Mouse (Mus musculus) telencephalon, adult 2 months (tissue): ENCODE data around the gene Pax5.

Source experiments
- DNase-seq: peaks from one replicate; pipeline ENCODE4 v3.0.0-alpha.2; 2011; ENCODE audit warnings: low read depth, low spot score

Pax5 gene

DNA sequence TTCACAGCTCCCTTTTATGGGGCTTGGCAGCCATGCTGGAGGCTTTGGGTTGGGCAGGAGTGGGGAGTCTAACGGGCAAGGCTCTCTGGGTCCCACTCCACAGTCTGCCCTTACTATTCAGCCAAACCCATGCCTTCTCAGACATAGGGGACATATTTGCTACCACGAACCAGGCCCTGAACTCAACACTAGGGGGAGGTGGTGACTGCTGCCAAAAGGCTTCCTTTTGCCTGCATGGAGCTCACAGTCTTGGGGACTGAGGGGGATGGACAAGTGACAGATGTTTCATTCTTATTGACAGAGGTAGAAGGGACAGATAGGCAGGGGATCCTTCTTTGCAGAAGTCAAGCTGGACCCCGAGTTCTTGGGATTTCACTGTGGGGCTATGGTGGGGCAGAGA is 42.1 kb downstream of the Pax5 start:
- DNase-seq: no peak

DNA sequence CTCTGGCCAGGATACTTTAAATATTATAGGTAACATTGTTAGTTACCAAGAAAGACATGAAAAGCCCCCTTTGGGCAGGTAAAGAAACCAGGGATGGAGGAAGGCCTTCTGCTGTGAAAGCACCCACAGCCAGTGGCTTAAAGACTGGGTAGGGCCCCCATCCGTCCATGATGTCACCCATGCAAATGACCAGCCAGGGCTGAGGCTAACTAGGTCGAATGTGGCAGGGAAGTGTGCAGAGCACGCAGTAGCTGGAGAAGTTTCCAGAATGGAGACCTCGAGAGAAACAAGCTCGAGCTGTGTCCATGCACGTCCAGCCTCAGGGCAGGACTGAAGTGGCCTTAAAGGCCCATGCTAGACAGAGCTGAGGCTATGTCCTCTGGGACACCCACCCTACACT is 42.9 kb downstream of the Pax5 start:
- no peak for DNase-seq

DNA sequence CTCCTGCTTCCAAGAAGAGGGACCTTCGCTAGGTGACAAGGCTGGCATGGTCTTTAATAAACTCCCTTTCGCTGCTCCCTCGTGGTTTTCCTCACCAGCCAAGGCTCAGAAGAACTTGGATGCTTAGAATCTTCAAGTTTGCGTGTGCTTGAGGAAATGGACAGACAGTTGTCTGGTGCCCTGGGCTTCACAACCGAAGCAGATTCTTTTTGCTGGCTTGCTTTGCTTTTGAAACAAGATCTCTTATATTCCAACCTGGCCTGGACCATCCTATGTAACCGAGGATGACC is 45.6 kb downstream of the Pax5 start:
- no peak for DNase-seq

DNA sequence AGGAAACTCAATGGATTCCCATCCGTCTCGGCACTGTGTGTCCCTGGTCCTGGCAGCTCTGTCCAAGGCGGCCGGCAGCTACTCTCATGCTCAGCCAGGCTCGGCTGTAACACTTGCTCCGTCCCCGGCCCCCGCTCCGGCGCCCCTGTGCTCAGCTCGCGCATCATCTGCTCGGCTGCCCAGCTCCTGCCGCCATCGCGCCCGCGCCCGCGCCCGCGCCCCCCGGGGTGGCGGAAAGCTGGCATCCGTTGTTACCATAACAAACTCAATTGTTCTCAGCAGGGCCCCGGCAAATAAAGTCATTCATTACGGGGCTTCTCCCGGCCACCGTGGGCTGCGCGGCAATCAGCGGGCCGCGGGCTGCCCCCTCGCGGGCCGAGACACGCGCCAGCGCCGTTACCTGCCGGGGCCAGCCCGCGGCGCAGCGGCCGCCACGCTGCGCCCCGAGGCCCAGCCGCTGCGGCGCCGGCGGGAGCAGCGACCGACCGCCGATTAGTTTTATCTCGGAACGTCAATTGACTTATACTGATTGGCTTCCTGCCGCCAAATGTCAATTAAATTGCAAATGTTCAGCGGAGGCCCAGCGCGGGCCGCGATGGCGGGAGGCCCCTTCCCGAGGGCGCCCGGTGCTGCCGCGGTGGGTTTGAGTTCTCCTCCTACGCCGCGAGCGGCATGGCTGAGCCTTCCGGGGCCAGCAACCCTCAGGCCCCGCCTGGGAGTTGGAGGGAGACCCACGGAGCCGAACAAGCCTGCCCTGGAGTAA is 46.1 kb downstream of the Pax5 start:
- no peak for DNase-seq

DNA sequence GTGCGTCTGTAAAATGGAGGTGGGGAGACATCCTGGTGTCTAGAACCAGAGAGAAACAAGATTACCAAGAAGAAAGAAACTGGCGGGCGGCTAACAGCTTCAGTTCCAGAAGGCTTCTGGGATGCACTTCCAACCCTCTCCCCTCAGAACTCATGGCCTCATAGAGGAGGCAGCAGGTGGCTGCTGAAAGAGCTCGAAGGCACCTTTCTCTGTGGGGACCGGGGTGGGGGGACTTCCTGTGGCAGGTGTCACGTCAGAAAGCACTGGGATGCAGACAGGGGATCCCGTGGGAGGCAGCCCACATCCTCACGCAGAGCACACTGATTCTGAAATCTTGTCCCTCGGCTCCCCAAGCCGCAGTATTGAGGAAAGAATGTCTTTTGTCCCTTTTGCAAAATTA is 46.8 kb downstream of the Pax5 start:
- no peak for DNase-seq

DNA sequence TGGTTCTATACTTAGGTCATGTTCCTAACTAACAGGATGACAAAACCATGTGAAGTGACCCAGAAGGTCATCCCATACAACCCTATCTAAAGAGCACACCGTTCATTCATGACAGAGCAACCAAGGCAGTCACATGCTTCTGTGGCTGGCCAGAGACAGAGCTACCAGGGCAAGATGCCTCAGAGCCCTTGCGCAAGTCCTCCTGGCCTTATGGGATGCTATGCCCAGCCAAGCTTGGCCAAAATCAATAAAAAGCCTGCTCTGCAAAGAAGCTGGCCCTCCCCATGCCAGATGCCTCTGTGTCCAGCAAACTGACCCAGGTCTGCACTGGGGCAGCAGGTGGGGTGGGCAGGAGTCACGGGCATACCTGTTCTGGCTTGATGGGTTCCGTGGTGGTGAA is 65.1 kb downstream of the Pax5 start:
- no peak for DNase-seq

DNA sequence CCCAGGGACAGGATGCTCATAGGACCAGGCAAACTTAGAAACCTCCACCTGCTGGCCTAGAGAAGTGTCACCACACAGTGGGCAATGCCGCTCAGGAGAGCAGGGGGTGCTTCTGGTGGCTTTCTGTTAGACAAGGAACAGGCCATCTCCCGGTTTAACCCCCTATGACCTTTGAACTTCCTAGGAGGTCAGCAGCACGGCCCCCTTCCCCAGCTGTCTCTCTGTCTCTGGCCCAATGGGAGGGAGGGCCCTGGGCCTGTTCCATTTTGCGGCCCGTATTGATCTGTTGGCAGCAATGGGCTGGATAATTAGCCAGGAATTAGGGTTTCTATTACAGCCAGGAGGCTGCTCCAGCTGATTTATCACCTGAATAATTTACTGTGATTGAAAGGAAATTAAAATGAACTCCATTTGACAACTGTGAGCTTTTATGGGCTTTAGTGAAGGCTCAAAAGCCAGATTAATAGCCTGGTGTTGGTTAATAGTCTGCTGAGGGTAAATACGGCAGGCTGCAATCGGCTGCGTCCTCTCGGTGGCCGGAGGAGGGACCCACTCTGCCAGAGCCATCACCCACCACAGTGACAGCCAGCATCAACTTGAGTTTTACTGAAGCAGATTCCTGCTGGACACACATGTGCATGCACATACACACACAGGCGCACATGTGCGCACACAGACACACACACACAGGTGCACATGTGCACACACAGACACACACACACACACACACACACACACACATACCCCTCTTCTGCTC is 68.3 kb downstream of the Pax5 start:
- no peak for DNase-seq

DNA sequence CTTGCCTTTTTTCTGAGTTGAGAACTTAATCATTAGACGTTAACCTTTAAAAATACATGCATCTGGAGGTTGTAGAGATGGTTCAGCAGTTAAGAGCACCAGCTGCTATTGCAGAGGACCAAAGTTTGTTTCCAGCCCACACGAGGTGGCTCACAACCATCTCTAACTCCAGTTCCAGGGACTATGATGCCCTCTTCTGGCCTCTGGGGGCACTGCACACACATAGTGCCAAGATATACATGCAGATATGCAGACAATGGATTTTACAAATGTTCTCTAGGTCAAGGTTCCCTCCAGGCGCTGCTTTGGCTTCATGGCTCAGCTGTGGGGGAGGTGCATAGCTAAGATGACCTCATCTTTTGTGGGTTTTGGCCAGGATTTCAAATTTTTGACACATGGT is 74.7 kb downstream of the Pax5 start:
- no peak for DNase-seq

DNA sequence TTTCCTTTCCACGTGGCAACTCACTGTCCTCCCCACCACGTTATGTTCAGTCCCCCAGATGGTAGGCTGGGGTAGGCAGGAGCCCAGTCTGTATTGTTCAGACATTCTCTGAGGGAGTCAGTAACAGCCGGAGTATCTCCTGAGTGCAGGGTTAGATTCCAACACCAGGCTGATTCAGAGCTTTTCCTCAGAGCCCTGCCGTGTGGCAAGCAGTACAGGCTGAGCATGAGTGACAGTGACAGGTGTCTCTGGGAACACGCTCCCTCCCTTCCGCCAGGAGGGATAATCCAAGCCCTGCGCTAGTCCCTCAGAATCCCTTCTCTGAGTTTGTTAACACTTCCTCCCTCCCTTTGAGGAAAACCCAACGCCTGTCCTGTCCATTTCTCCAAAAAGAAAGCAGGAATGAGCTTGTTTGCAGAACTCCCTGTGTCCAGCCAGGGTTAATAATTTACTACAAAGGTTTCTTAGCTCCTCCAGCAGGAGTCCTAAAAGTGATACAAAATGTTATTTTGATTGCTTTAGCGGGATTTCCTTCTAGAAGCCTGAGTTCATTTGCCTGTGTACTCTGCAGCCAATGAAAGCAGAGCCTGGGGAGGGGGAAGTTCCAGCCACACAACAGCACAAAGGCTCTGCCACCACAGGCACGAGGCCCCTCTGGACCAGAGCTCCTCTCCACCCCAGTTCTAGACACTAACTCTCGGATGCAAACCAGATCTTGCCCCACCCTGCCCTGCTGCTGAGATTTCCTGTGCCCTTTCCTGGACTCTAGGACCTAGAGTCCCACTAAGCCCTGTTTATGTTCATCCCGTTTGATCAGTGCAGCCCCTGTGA is 76.4 kb downstream of the Pax5 start:
- no peak for DNase-seq

DNA sequence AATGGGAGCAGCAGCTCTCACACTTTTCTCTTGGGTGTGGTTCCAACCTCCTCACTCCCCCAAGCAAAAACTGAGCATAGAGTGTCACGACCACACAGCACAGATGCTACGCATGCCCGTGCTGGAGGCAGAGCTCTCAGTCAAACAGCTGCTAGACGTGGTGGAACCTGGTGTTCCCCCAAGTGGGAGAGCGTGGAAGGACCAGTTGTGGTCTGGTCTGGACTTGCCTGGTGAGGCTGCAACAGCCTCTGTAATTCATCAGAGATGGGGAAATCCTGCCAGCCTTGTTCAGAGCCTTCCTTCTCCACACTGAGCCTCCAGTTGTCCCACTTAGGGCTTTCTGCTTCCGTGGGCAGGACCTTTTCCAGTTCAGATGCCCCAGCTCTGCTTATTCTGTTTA is 80.2 kb downstream of the Pax5 start:
- DNase-seq: peak; percentile 6

DNA sequence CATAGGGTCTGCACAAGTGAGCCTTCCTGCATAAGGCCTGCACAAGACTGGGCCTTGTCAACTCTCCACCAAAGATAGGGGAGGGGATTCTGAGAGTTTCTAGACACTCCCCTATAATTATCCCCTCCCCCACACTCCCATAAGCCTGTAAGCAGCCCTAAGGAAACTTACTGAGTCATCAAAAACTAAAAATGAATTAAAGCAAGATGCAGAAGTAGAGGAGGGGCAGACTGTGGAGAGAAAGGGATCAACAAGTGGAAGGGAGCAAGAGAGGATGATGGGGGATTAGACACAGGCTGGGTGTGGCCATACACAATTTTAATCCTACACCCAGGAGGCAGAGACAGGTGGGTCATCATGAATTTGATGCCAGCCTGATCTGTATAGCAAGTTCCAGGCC is 82.4 kb downstream of the Pax5 start:
- DNase-seq: no peak

DNA sequence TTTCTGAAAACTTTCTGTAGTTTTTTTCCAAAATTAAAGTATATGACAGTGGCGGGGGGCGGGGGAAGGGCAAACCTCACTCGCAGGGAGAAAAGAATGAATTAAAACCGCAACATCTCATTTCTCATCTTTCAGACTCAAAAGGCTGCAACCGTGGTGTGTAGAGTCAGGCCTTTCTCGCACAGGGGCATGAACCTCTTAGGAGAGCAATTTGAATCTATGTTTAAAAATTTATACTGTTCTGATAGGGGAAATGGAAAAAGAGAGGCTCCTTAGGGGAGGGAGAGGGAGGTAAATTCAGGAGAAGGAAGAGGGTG is 85.2 kb downstream of the Pax5 start:
- no peak for DNase-seq

DNA sequence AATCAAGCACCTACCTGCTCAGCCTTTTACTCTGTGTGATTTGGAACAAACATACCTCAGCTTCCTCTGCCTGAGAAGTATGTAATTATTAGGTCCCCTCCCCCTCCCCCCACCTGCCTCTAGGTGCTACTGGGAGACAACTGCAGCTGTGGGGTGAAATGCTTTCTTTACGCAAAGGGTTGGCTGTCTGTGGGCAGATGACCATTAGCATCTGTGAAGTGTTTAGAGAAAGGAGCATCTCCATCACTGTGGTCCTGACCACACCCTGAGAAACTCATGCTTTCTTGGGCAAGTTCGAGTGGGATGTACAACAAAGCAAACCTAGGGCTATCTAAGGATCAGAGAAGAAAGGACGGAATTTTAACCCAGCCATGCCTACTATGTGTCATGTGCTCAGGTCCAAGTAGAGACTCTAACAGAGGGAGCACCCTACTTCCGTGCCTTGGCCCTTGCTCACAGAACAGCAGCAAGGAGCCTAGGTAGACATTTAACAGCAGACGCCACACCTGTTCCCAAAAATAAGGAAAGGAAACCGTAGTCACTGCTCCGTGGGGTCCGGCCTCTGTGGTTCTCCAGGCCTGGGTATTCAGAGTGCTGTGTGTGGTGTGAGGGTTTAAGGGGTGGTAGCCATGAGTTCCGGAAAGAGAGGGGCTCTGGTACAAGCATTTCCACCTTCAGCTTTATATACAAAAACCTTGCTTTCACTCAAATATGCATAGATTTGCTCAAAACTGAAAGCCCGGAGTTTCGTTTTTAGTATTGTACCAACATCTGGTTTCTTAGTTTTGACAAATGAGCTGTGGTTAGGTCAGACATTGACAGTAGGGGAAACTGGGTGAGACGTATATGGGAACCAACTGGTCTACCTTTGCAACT is 85.8 kb downstream of the Pax5 start:
- DNase-seq: no peak

DNA sequence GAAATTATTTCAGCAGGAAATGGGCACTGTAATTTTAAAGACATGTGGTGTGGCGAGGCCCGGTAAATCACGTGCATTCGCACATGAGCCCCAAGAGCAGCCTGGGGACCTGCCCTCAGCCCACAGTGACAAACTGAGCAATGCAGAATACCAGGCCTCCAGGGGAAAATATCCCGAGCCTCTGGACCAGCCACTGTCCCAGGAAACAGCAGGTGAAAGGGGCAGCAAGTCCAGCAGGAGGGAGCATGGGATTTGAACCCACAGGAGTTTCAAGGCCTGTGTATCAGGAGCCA is 86.9 kb downstream of the Pax5 start:
- DNase-seq: no peak

DNA sequence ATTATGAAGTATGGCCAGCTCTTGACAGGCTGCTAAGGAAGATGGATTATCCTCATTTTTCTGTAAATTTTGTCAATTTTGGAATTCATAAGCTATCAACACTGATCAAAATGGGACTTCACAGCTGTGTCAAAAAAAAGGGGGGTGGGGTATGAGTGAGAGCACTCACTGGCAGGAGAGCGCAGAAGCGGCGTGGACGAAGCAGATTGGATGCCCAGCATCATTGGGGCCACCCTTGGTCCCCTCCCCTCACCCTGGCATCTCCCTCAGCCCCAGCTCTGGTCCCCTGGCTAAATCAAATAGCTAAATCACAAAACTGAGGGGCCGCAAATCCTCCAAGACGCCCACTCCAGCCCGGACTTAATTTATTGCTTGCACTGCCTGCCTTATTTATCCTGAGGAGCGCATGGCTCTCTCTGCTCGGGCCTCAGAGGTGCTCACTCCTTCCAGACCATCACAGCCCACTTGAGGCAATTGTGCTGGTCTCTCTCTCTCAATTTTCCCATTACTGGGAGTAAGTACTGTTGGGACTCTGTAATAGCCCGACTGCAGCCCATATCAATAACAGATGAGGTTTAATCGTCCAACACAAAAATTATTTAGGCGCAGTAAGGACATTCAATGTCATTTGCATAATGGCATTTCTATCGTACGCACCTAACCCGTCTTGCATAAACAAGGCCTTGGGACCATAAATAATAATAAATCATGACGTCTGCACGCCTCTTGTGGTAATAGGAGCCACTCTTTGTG is 87.4 kb downstream of the Pax5 start:
- no peak for DNase-seq

DNA sequence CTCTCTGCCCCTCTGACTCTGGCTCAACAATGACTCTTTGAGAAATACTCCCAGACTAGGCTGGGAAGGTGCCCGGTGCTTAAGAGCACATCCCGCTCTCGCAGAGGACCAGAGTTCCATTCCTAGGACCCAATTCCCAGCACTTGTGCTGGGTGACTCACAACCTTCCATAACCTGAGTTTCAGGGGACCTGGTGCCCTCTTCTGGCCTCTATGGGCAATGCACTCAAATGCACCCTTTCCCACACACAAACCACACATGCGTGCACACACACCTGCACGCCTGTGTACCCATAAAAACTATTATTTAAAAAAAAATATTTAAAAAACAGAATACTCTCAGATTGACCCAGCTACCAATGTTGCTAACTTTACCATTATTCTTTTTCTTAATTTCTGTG is 90.0 kb downstream of the Pax5 start:
- no peak for DNase-seq

DNA sequence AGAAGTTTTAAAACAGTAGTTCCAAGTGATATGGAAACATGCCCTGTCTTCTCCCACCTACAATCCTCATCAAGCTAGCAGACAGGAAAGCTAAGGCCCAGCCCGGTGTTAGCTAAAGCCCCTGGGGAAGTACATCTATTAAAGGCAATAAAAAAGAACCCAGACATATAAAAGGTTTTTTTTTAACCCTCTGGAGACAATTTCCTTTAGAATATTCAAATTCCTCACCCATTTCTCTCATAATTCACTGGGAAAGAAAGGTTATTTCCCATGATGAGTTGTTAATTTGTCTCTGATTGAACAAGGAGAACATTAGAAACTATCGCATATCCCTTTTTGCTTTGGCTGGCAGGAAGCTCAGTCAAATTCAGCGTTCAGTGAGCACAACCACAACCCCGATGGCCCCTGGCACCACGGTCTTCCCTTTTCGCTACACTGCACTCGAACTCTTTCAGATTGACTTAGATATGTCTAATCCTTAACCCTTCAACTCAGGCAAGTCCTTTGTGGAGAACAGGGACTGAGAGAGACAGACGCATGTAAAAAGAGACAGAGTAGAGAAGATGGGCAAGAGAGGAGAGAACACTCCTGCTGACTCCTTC is 96.1 kb downstream of the Pax5 start:
- no peak for DNase-seq

DNA sequence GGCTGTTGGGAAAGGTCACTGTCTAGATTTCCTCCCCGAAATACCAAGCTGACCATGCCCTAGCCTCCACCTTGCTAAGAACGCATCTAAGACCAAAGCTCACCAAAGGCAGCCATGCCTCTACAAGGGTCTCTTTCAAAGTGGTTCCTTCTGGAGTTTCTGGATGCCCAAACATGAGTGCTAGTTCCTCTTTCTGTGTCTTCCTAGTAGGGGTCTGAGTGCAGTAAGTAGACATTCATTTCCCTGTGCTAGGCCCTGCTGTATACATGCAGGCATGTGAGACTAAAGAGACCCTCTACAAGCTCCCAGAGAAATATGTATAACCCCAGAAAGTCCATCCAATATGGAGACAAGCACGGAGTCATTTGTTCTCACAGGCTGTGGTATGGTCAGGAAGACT is 97.9 kb downstream of the Pax5 start:
- no peak for DNase-seq

DNA sequence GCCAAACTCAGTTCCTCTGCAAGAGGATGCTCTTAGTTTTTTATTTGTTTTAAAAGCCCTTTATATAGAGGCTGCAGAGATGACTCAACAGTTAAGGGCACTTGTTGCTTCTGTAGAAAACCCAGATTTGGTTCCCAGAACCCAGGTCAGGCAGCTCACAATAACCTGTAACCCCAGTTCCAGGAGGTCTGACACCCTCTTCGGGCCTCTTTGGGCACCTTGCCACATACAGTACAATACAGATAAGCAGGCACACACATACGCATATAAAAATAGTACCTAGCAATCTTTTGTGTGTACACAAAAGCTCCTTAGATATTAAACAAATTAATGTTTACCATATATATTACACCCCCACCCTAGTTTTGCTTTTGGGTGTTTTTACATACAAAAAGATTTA is 104.8 kb downstream of the Pax5 start:
- no peak for DNase-seq

DNA sequence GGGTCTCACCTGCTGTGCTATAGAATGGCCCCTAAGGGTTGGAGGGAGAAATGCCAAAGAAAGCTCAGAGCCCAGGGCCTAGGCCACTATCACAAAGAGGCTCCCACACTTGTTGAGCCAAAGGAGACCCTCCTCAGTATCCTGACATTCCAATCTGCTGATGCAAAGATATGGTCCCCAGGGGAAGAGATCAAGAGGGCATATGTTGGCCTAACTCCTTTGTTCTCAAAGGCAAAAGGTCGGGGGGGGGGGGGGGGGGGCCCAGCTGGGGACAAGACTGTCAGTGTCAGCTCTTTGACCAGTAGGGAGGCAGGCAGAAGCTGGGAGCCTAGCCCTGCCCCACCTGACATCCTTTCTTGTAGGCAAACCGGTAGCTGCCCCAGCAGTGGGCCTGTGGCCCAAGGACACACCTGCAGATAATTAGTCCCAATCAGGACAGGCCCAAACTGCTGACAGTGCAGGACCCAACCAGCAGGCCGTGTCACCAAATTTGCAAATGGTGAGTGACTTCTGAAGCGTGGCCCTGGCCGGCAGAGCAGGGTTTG is 108.0 kb downstream of the Pax5 start:
- DNase-seq: no peak

DNA sequence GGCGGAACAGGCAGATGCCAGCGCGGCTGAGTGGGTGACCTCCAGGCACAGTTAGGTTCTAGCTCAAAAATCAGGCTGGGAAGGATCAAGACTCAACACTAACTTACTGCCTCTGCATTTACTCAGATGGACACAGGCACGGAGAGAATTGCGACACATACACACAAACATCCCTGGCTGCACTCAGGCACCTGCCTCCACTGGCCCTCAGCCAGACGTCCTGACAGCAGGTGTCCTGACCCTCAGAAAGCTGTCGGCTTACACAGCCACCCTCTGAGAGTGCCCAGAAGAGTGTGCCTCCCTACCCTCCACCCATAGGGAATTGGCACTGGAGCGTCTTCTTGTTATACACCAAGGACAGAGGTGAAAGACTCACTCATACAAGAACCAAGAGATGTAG is 108.9 kb downstream of the Pax5 start:
- no peak for DNase-seq
